Comparison of ENCODE assay signal across 30 mouse cellular contexts in genomic region chr12:56769421-56769820, GRCm38 (mm10).
"Had no signal": no experiment of that assay in that cellular context is flagged by ENCODE, and none has a peak within 500 bp of the region (broad histone marks: within the 10 kb centered on the region; RNA-seq: fewer than 3 reads in every experiment).

No protein-coding gene starts in this region.

- H3K4me3 ChIP-seq: left cerebral cortex, adult 2 months; limb, embryonic 10.5 days; limb, embryonic 12.5 days; limb, embryonic 13.5 days; limb, embryonic 15.5 days; liver, embryonic 13.5 days; liver, embryonic 15.5 days; lung, embryonic 15.5 days; megakaryocyte, embryonic 14.5 days; midbrain, embryonic 10.5 days; midbrain, embryonic 12.5 days; midbrain, embryonic 13.5 days; midbrain, embryonic 15.5 days; myocyte; neural tube, embryonic 12.5 days had no signal

- H3K4me2 ChIP-seq: limb, embryonic 12.5 days; limb, embryonic 13.5 days; limb, embryonic 15.5 days; liver, embryonic 11.5 days; liver, embryonic 13.5 days; liver, embryonic 15.5 days; lung, embryonic 14.5 days; lung, embryonic 15.5 days; midbrain, embryonic 12.5 days; midbrain, embryonic 13.5 days; midbrain, embryonic 15.5 days; neural tube, embryonic 12.5 days had no signal

- H3K9me3 ChIP-seq: limb, embryonic 10.5 days; limb, embryonic 12.5 days; limb, embryonic 13.5 days; limb, embryonic 15.5 days; liver, embryonic 13.5 days; liver, embryonic 15.5 days; lung, embryonic 15.5 days; megakaryocyte, embryonic 14.5 days; midbrain, embryonic 10.5 days; midbrain, embryonic 12.5 days; midbrain, embryonic 13.5 days; midbrain, embryonic 15.5 days; neural tube, embryonic 12.5 days had no signal

- ATAC-seq: liver, postnatal 0 days; lung, postnatal 0 days; midbrain, embryonic 13.5 days; midbrain, embryonic 15.5 days; midbrain, embryonic 16.5 days had no signal

- H3K27ac ChIP-seq: left cerebral cortex, adult 2 months; limb, embryonic 10.5 days; limb, embryonic 12.5 days; limb, embryonic 13.5 days; limb, embryonic 15.5 days; liver, embryonic 13.5 days; liver, embryonic 14.5 days; liver, embryonic 15.5 days; lung, embryonic 15.5 days; macrophage; midbrain, embryonic 10.5 days; midbrain, embryonic 12.5 days; midbrain, embryonic 13.5 days; midbrain, embryonic 15.5 days; neural tube, embryonic 12.5 days had no signal

- H3K36me3 ChIP-seq: limb, embryonic 10.5 days; limb, embryonic 12.5 days; limb, embryonic 13.5 days; limb, embryonic 15.5 days; liver, embryonic 13.5 days; liver, embryonic 15.5 days; lung, embryonic 15.5 days; midbrain, embryonic 10.5 days; midbrain, embryonic 12.5 days; midbrain, embryonic 13.5 days; midbrain, embryonic 15.5 days; neural tube, embryonic 12.5 days had no signal

- H3K9ac ChIP-seq: limb, embryonic 12.5 days; limb, embryonic 13.5 days; limb, embryonic 15.5 days; liver, embryonic 13.5 days; liver, embryonic 14.5 days; liver, embryonic 15.5 days; liver, postnatal 0 days; lung, embryonic 14.5 days; lung, embryonic 15.5 days; midbrain, embryonic 12.5 days; midbrain, embryonic 13.5 days; midbrain, embryonic 15.5 days; neural tube, embryonic 12.5 days had no signal

- H3K4me1 ChIP-seq: limb, embryonic 10.5 days; limb, embryonic 12.5 days; limb, embryonic 13.5 days; limb, embryonic 15.5 days; liver, embryonic 13.5 days; liver, embryonic 15.5 days; lung, embryonic 15.5 days; megakaryocyte, embryonic 14.5 days; midbrain, embryonic 10.5 days; midbrain, embryonic 12.5 days; midbrain, embryonic 13.5 days; midbrain, embryonic 15.5 days; neural tube, embryonic 12.5 days had no signal

- H3K27me3 ChIP-seq: limb, embryonic 12.5 days; limb, embryonic 13.5 days; limb, embryonic 15.5 days; liver, embryonic 13.5 days; liver, embryonic 15.5 days; lung, embryonic 15.5 days; megakaryocyte, embryonic 14.5 days; midbrain, embryonic 12.5 days; midbrain, embryonic 13.5 days; midbrain, embryonic 15.5 days; neural tube, embryonic 12.5 days had no signal

- DNase-seq: left cerebral cortex, postnatal 4 days; liver; liver, embryonic 13.5 days; liver, postnatal 0 days; lung, adult 18-20 months; lung, adult 2 months; lung, embryonic 14.5 days; lung, postnatal 10 days; lung, postnatal 14 days; lung, postnatal 36 days; lung, postnatal 4 days had no signal
